ENCODE assay signal across 36 mouse cellular contexts in genomic region chr19:46631637-46632036, GRCm38 (mm10). TPM values are rescaled to one million over a fixed set of nuclear protein-coding genes. Genes with fewer than 3 reads are reported as not detected.
"Had no signal": no experiment of that assay in that cellular context is flagged by ENCODE, and none has a peak within 500 bp of the region (broad histone marks: within the 10 kb centered on the region; RNA-seq: fewer than 3 reads in every experiment).

No protein-coding gene starts in this region.

- DNase-seq: left cerebral cortex, postnatal 4 days; liver; liver, embryonic 13.5 days; liver, postnatal 0 days; lung, adult 18-20 months; lung, adult 2 months; lung, embryonic 14.5 days; lung, postnatal 10 days; lung, postnatal 14 days; lung, postnatal 36 days; lung, postnatal 4 days; midbrain, embryonic 14.5 days had no signal

- H3K27ac ChIP-seq: limb, embryonic 12.5 days; limb, embryonic 13.5 days; limb, embryonic 15.5 days; liver, embryonic 12.5 days; liver, embryonic 13.5 days; liver, embryonic 14.5 days; liver, embryonic 15.5 days; lung, embryonic 15.5 days; macrophage; midbrain, embryonic 10.5 days; midbrain, embryonic 12.5 days; midbrain, embryonic 13.5 days; midbrain, embryonic 15.5 days; neural tube, embryonic 12.5 days had no signal

- H3K4me3 ChIP-seq: limb, embryonic 10.5 days; limb, embryonic 12.5 days; limb, embryonic 13.5 days; limb, embryonic 15.5 days; liver, embryonic 12.5 days; liver, embryonic 13.5 days; liver, embryonic 15.5 days; lung, embryonic 15.5 days; megakaryocyte, embryonic 14.5 days; midbrain, embryonic 10.5 days; midbrain, embryonic 12.5 days; midbrain, embryonic 13.5 days; midbrain, embryonic 15.5 days; myocyte; neural tube, embryonic 12.5 days had no signal

RNA-seq across cellular contexts. Expression of gene Cyp17a1, which starts 41.3 kb away (rescaled TPM):
- total RNA-seq: left cerebral cortex, postnatal 10 days; left cerebral cortex, postnatal 14 days; left cerebral cortex, postnatal 25 days; left cerebral cortex, postnatal 36 days; megakaryocyte progenitor cell, adult 5-6 weeks; megakaryocyte, adult 5-6 weeks; megakaryocyte-erythroid progenitor cell, adult 5-6 weeks; midbrain, postnatal 0 days had no signal
